Mouse (Mus musculus) cerebellum, adult 9-10 months (tissue): ENCODE data around the gene 1700029F12Rik.

ENCODE experiments used
- DNase-seq: peaks from one replicate; pipeline ENCODE4 v3.0.0; 2022

The 1700029F12Rik gene

GRCm38 (mm10) chr13:97020122-97020521 is 14.0 kb downstream of the 1700029F12Rik start:
- no peak for DNase-seq

DNA sequence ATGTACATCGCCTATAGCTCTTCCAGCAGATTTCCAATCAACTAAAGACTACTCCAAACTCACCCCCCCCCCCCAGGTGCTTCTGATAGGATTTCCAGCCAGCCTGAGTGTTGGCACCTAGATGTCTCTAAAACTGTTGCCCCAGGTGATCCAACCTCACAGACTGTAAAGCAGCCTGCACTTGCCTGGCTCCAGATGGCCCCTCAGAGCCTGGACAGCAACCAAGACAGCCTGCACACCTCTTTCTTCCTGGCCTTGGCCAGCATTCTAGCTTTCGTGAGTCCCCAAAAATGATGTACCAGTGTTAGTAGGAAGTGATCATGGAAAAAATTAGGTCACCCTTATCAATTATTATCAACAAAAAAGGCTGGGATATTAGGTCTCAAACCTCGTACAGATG is 16.5 kb downstream of the 1700029F12Rik start:
- peak; percentile 62 for DNase-seq

DNA sequence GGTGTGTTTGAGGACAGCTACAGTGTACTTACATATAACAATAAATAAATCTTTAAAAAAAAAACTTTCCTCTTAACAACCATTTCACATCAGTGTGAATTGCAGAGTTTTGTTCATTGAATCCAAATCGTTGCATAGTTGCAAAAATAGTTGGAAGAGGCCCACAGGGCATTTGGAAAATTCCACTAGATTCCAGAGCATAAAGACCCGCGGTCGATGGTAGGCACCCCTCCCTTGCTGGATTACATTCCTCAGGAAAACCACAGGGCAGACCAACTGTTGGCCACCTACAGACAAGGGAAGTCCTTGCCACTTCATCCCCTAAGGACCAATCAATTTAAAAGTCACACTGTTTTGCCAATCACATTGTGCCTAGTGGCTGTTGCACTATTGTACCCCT is 19.8 kb downstream of the 1700029F12Rik start:
- DNase-seq = no peak

DNA sequence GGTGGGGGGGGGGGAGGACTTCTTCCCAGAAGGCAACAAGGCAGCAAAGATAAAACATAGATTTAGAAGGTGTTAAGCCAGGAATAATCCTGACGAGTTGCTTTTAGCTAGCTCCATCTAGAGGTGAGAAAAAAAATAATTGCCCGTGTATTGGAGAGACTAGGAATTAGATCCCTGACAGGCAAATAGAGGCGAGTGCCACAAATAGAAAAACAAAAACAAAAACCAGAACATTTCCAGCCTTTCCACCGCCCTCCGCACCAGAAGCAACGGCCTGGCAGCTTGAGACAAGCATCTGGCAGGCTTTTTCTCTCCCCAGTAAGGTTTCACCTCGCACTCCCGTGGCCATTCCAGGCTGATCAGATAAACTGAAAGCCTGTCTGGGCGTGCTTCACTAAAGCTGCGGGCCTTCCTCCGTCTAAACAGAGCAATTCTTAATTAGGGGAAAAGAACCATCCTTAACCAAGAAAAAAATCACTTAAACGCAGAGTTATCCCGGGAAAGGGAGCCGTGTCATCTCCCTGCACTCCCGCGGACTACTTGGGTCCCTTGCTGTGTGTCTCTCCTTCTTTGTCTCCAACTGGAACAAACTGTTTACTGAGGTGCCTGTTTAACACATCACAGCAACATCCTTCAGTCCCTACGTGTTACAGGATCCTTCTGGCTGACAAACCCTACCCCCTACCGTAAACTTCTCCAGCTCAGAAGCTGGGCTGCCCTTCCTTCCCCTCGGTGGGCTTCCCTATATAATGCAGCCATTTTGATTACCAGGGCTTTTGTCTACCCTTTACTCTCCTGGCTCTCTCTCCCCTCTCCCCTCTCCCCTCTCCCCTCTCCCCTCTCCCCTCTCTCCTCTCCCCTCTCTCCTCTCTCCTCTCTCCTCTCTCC is 25.7 kb downstream of the 1700029F12Rik start:
- DNase-seq = peak; percentile 51

- DNase-seq = peak; percentile 4
These were observed 26.5 kb downstream of the 1700029F12Rik start for GRCm38 (mm10) chr13:97007501-97008265.

DNA sequence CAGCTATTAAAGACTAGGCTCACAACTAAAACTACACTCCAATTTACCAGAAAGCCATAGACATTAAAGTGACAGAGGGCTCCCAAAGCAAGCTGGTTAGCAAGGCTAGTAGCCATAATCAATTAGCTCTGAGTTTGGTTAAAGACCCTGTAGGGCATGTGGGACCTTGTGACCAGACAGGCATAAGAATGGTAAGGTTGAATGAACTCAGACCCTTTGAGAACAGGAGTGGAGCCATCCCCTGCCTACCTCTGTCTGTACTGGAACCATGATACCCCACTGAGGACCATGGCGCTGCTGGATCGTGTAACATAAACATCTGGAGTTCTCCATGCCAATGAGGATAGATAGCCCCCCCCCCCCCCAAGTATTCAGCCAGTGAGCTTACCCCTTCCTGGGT is 27.4 kb downstream of the 1700029F12Rik start:
- DNase-seq = no peak

DNA sequence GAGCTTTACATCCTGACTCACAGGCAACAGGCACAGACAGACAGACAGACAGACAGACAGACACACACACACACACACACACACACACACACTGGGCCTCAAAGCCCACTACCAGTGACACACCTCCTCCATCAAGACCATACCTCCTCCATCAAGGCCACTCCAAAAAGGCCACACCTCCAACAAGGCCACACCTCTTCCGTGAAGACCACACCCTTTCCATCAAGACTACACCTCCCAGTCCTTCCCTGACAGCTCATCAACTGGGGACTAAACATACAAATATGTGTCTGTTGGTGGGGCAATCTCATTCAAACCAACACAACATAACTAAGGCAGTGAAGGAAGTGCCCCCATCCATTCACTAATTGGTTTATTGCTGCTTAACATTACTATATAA is 37.1 kb downstream of the 1700029F12Rik start:
- no peak for DNase-seq

DNA sequence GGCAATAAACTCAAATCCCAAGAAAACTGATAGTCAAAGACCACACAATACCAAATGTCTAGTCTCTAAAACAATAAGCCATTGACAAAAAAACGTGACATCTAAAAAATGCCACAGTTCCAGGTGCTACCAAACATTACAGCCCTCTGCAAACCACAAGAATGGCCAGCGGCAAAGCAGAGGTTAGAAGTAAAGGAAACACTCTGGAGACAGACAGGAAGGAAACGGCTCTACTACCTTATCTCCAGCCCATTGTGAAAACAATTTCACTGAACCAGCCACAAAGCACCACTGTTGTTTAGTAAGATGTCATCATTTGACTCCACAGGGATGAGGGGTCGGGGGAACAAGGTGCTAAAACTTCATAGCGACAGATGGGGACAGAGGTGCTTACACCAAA is 38.9 kb downstream of the 1700029F12Rik start:
- DNase-seq = no peak

- DNase-seq = no peak
These were observed 40.7 kb downstream of the 1700029F12Rik start for GRCm38 (mm10) chr13:96993291-96993989.

DNA sequence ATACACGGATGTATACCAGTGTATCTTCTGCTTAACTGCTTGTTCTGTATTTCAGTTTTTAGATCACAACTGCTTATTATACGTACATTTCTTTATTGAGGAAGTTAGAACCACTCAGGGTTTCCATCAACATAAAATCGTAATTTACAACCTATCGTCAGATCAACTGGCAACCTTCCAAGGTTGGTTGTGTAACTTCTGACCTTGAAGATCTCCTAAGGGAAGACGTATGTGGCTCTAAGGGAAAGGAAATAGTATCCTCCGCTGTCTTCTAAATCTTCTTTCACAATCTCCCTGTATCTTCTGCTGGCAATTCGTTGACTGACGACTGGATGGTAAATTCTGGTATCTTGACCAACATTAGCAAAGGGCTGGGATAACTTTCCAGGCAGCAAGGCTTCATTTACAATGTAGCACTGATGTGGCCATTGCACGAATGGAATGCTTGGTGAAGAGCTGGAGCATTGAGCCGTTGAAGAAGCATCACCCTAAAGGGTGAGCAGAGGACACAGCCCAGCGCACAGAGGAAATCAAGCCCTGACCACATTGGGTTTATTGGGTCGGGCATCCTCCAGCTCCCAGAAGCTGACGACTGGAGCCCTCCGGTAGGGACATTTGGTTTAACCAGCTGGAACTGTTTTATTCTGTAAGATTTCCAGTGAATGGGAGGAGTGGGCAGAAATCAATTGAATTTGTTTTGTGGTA is 43.4 kb downstream of the 1700029F12Rik start:
- DNase-seq = no peak

GRCm38 (mm10) chr13:96990045-96990444 is 44.1 kb downstream of the 1700029F12Rik start:
- DNase-seq = no peak

GRCm38 (mm10) chr13:96989129-96989528 is 45.0 kb downstream of the 1700029F12Rik start:
- no peak for DNase-seq

DNA sequence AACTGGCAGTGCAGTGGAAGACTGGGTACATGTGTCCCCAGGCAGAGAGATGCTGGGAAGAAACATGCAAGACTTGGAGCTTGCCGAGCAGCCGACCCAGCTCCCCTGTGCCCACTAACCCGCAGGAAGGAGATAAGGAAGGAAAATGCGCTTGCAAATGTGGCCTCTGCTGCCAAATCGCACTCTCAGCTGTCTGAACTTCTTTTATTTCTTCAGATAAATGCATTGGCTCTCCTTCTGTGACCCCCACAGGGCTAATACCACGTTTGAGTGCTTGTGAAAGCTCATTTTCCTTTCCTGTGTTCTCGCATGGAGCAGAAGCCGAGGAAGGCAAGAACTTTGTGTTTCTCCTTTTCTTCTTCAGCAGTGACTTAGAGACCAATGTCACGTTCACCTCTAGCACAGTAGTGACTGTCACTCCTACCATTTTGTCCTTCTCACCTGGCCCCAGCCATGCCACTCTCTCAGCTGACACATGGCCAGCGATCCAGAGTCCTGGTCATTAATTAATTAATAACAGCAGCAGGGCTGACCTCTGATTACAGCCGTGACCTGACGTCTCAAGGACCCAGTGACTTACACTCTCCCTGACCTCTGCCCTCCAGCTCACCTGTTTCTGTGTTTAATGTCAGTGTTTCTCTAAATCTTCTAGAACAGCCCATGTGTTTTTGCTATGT is 48.4 kb downstream of the 1700029F12Rik start:
- DNase-seq = no peak

GRCm38 (mm10) chr13:96984688-96985087 is 49.5 kb downstream of the 1700029F12Rik start:
- no peak for DNase-seq

DNA sequence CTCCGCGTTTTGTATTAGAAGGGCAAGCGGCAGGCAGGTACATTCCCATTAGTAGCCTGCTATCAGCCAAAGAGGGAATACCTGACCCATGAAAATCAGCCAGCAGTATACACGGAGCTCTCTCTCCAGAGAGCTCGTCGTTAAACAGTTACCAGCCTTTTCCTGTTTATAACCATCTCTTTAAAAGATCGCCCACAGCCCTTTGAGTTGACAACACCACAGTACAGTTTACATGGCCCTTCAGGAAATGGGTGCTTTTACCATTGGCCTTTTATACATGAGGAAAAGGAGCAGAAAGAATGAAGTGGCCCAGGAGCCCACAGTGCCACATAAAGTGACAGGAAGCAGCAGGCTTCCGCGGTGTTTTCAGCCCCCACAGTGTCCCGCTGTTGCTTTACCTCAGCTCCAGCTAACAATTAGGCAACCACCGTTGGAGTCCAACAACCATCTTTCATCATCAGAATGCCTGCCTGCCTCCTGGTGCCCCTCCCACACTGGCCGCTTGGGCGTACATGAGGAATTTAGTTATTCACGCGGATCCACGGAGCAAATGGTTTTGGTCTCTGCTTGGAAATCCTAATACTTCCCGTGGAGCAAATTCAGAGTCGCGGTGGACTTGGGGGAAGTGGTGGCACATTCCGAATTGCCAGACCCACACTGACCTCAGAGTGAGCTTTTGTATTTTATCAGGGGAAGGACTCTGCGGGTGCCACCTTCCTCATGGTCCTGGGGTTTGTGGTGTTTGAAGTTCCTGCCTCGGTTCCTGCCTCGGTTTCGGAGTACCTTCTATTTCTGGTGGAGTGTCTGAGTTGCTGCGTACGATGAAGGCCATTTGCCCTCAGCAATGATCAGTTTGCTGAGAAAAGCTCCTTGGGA is 50.7 kb downstream of the 1700029F12Rik start:
- no peak for DNase-seq

GRCm38 (mm10) chr13:96980561-96980960 is 53.6 kb downstream of the 1700029F12Rik start:
- DNase-seq = no peak

- no peak for DNase-seq
These were observed 57.1 kb downstream of the 1700029F12Rik start for GRCm38 (mm10) chr13:96976986-96977595.

- DNase-seq = no peak
These were observed 60.8 kb downstream of the 1700029F12Rik start for GRCm38 (mm10) chr13:96973318-96973717.
